Mouse (Mus musculus) cerebellum, adult 2 months (tissue): Measurements from ENCODE around the gene Rin3. TPM values are rescaled to one million over a fixed set of nuclear protein-coding genes. Genes with fewer than 3 reads are reported as not detected.
"Not testable (repeated sequence)": the region's sequence is repeated elsewhere in the genome, so short reads cannot be mapped to it uniquely, and the experiment has no call there.

Experiments used
- DNase-seq, 2 experiments: peaks; one replicate each; pipeline ENCODE4 v3.0.0; 2021
- H3K27ac ChIP-seq: fragments of 200-500 bp; 2 replicates; pipeline ENCODE4 v1.5.1; 2012; ENCODE audit warnings: low read length, control low read depth, inconsistent platforms; ENCODE audit not compliant: insufficient read depth
- H3K27me3 ChIP-seq: fragments of 200-500 bp; 2 replicates; pipeline ENCODE4 v1.6.1; 2012; ENCODE audit warnings: inconsistent platforms, mild to moderate bottlenecking, low read length, moderate library complexity; ENCODE audit not compliant: control insufficient read depth, insufficient read depth
- H3K4me1 ChIP-seq: fragments of 200-500 bp; 2 replicates; pipeline ENCODE4 v1.6.1; 2011; ENCODE audit warnings: low read length; ENCODE audit not compliant: control insufficient read depth, insufficient read depth
- H3K4me3 ChIP-seq: fragments of 200-500 bp; replicated peaks from 2 replicates; pipeline ENCODE3; 2011; ENCODE audit warnings: mild to moderate bottlenecking, low read depth, low read length, control low read depth; ENCODE audit not compliant: insufficient read depth
- CTCF ChIP-seq: fragments of 200-500 bp; IDR thresholded peaks from 2 replicates; pipeline ENCODE4 v1.5.1; 2011; ENCODE audit warnings: low read depth, mild to moderate bottlenecking, control low read depth, low read length, moderate library complexity, borderline replicate concordance; ENCODE audit not compliant: insufficient read depth
- POLR2A ChIP-seq: fragments of 200-500 bp; IDR thresholded peaks from 2 replicates; pipeline ENCODE4 v1.6.1; 2011; ENCODE audit warnings: low read length, control low read depth, borderline replicate concordance; ENCODE audit not compliant: insufficient read depth
- WGBS: fragments of 180-500 bp; shearing (Covaris S2); methylation state at CpG from one replicate; pipeline ENCODE4 v1.1.7; 2018; 5-methylcytosine and 5-hydroxymethylcytosine counted together
- polyA plus RNA-seq: library from polyadenylated mRNA; depleted of rRNA; stranded (reverse); fragments of >200 nt; gene quantifications from 2 replicates; pipeline ENCODE4 v1.2.3, GENCODE M21; 2012

Gene Rin3
- polyA plus RNA-seq, 1 experiment, result 1.2 TPM

DNA sequence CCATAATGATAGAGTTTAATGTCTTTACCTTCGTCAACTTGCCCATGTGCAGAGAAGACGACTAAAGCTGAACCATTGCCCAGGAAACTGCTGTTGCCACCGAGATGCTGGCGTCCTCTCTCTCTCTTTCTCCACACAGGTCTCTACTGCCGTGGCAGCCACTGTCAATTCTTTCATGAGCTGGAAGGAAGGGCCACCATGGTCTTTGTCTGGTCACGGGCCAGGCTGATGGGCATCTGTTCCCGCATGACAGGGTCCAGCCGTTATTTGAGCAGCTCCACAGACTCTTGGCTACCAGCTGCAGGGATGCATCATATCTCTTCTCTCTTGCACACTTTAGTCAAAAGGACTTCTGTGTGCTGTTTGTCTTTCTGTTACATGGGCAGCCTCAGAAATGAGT, 16.4 kb upstream of the Rin3 start:
- no peak overlapping the region for H3K4me3 ChIP-seq
- WGBS, result 37% methylated on average over 8 of the region's 8 CpGs
- no peak for DNase-seq
- no peaks in the 10 kb centered on the region for H3K4me1 ChIP-seq
- TF ChIP-seq CTCF (no peak), POLR2A (no peak)
- H3K27me3 ChIP-seq, result no peaks in the 10 kb centered on the region
- no peak overlapping the region for H3K27ac ChIP-seq

DNA sequence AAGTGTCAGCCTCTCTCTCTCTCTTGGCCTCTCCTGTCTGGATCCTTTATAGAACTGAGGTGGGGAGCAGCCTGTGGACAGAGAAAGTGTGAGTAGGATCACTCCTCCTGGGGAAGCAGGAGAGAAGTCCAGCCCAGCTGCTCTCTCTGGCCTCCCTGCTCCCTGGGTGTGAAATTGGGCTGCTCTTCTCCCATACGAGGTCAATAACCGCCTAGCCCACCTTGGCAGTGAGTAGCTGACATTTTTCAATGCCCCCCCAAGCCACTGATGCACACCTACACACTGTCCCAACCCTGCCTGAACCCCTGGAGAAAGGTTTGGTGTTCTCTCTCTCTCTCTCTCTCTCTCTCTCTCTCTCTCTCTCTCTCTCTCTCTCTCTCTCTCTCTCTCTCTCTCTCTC, 13.7 kb upstream of the Rin3 start:
- Histone ChIP-seq H3K4me3 (no peak overlapping the region), H3K4me1 (no peaks in the 10 kb centered on the region), H3K27ac (no peak overlapping the region), H3K27me3 (no peaks in the 10 kb centered on the region)
- TF ChIP-seq CTCF, result no peak
- no peak for TF ChIP-seq POLR2A
- no peak for DNase-seq
- WGBS, result 29% methylated on average over 2 of the region's 2 CpGs

GRCm38 (mm10) chr12:102270776-102271405, 12.0 kb upstream of the Rin3 start:
- TF ChIP-seq CTCF (no peak), POLR2A (no peak)
- no peak overlapping the region for H3K4me3 ChIP-seq
- no peaks in the 10 kb centered on the region for H3K27me3 ChIP-seq
- H3K4me1 ChIP-seq, result no peaks in the 10 kb centered on the region
- no peak for DNase-seq
- 88% methylated on average over 6 of the region's 6 CpGs for whole genome bisulfite sequencing
- no peak overlapping the region for H3K27ac ChIP-seq

GRCm38 (mm10) chr12:102271447-102271846, 11.4 kb upstream of the Rin3 start:
- Histone ChIP-seq H3K27ac (no peak overlapping the region), H3K27me3 (no peaks in the 10 kb centered on the region), H3K4me1 (no peaks in the 10 kb centered on the region), H3K4me3 (no peak overlapping the region)
- DNase-seq, result peak in 1 of 2 experiments; percentile 31
- WGBS, result 57% methylated on average over 4 of the region's 4 CpGs
- TF ChIP-seq CTCF, result no peak
- no peak for TF ChIP-seq POLR2A

DNA sequence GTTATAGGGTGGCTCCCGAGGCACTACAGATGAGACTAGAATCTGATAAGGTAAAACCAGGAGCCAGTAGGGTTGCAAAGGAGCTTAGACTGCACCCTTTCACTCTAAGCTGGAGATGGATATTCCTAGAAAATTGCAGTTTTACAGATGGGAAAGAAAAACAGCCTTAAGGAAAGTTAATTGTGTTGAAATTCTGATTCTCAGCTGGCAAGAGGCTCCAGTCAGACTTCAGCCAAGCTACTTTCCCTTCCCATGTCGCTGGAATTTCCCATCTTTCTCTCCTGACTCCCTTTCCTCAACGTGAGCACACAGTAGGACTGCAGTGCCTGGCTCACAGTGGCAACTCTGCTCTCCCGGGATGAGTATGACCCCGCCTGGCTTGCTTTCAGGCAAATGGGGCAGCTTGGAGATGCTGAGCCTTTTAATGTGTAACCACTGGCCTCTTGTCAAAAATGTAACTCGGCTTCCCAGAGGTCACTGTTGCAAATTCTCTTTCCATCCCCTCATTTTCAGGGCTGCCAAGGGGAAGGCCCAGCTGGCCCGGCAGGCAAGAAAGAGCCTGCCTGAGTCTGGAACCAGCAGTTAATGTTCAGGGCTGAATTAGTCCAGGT, 6.9 kb upstream of the Rin3 start:
- H3K4me1 ChIP-seq, result no peaks in the 10 kb centered on the region
- no peaks in the 10 kb centered on the region for H3K27me3 ChIP-seq
- no peak overlapping the region for H3K27ac ChIP-seq
- DNase-seq, result no peak
- 41% methylated on average over 7 of the region's 7 CpGs for WGBS
- TF ChIP-seq CTCF (no peak), POLR2A (no peak)
- H3K4me3 ChIP-seq, result no peak overlapping the region

DNA sequence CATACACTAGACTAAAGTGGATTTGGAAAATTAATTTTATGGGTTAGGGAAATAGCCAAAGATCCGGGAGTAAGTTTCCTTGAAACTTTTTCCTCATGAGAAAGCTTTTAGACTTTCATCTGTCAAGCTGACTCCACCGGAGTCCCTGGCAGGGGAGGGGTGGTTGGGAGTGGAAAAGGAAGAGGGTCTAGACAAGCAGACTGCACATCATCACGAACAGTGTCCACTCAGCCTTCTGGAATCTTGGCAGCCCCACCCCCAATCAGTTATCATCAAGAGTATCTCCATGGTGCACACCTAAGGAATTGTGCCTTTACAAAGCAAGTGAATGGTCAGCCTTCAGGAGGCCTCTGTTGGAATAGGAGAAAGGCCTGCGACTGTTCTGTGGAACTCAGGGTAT, 2.6 kb upstream of the Rin3 start:
- not testable (repeated sequence) for H3K27ac ChIP-seq, H3K4me3 ChIP-seq, DNase-seq, H3K27me3 ChIP-seq, H3K4me1 ChIP-seq
- 90% methylated on average over 4 of the region's 4 CpGs for WGBS

DNA sequence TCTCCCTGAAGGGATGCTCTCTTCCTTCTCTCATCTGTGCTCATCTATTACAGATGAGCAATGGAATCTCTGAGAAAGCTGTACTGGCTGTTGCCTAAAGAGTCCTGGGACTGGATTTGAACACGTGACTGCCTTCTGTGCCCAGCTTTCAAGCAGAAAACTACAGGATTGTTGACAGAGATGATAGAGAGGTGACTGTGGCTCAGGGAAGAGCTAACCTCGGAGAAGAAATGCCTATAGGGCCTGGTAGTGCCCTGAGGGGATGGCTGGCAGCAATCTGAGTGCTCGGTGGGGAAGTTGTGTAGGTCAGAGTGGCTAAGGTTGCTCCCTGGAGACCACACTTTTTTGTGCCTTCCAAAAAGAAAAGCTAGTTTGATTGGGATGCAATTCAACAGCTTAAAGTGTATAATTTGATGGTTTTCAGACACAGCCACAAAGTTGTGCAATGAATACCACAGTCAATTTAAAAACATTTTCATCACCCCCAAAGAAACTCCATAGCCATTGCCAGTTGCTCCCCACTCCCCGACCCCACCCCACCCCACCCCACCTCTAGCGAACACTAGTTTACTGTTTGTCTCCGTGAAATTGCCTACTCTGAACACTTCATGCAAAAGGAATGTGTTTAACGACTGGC, 1.9 kb upstream of the Rin3 start:
- H3K4me3 ChIP-seq, result no peak overlapping the region
- TF ChIP-seq POLR2A (no peak), CTCF (no peak)
- no peak overlapping the region for H3K27ac ChIP-seq
- no peak for DNase-seq
- 74% methylated on average over 7 of the region's 7 CpGs for WGBS
- peaks cover 5% of the 10 kb centered on the region; the same call in 1 of the 2 replicates for H3K27me3 ChIP-seq
- H3K4me1 ChIP-seq, result peaks cover 4% of the 10 kb centered on the region

GRCm38 (mm10) chr12:102282126-102282525, 722 bp upstream of the Rin3 start:
- 13% methylated on average over 2 of the region's 2 CpGs for WGBS
- TF ChIP-seq POLR2A (no peak), CTCF (no peak)
- peaks cover 5% of the 10 kb centered on the region; the same call in 1 of the 2 replicates for H3K27me3 ChIP-seq
- no peak overlapping the region for H3K4me3 ChIP-seq
- no peak overlapping the region for H3K27ac ChIP-seq
- DNase-seq, result peak in 1 of 2 experiments; percentile 23
- peaks cover 8% of the 10 kb centered on the region for H3K4me1 ChIP-seq
